Mouse (Mus musculus) fibroblast of lung, adult 2 months (primary cell): ENCODE measurements around the gene Btnl1.

Source experiments
- DNase-seq: peaks from one replicate; pipeline ENCODE4 v3.0.0-alpha.2; 2011; ENCODE audit warnings: low read depth

The Btnl1 gene

DNA sequence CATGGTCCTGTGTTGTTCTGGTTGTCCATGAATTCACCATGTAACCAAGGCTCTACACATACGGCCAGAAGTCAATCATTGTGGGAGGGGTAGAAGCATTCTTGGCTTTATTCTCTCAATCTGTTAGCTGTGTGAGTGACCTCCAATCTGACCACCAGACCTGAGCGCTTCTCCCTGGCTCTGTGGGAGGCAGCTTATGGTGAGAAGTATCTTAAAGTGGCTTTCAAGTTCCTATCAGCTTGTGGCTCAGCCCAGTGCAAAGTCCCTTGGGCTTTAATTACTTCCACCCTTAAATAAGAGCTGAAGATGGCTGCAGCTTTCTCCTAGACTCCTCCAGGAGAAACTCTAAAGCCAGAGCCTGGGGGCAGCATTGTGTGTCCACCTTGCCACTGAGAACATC lies at the start of gene Btnl1:
Btnl1 (plus strand) TSS at position 286 of the 400 bp plus-strand sequence.
- no peak for DNase-seq

DNA sequence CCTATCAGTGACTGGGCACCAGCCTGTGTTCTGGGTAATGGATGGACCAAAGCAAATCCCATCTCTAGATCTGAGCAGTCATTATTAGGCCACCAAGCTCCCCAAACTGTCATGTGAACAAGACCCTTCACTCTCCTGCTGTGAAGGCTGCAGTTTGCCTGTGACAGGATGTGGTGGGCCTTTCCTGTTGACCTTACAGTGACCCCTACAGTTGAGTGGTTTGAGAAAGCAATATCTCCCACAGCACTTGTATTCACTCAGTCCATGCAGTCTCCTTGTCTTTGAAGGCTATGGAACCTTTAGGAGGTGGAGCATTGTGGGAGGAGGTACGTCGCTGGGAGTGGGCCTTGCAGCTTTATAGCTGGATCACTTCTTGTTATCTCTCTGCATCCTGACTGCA lies 47.1 kb upstream of the Btnl1 start:
- DNase-seq = no peak

DNA sequence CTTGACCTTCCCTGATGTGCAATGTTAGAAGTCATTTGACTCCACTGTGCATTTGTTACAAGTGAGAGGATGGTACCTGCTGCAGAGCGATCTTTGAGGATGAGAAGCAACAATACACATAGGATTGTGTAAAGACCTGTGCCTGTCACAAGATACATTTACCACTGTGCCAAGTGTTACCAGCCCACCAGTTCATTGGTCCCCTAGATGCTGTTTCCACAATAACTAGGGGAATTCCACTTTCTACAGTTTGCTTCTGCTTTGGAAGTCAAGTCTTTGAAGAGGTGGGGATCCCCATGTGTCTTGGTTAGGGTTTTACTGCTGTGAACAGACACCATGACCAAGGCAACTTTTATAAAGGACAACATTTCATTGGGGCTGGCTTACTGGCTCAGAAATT lies 45.7 kb upstream of the Btnl1 start:
- no peak for DNase-seq

DNA sequence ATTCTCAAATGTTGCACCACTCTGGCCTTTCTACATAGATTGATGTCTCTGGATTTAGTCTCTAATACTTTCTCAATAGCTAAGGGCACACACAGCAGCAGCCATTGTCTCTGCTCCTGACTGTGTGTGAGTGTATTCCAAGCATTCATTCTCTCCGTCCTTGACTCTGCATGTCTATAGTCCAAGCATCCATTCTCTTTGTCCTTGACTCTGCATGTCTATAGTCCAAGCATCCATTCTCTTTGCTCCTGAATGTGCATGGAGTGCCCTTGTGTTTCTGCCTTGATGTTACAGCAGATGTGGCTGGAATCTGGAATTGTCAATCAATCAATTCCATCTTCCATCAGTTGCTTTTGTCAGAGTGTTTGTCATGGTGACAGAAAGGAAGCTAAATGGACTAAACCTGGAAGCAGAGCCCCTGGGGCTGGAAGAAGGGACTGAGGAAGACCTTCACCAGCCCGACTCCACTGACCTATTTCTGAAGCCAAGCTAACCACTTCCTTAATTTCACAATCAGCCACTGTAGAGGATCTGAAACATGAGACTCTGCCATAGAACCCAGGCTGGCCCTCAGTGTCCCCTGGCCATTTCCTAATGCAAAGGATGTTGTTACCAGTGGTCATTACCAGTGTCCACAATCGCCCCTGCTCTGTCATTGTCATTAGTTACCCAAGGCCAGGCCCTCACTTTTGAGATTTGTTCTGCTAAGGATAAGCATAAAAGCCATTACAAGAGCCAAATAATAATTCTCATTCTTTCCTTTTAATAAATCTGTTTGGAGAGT lies 36.1 kb upstream of the Btnl1 start:
- DNase-seq = no peak

DNA sequence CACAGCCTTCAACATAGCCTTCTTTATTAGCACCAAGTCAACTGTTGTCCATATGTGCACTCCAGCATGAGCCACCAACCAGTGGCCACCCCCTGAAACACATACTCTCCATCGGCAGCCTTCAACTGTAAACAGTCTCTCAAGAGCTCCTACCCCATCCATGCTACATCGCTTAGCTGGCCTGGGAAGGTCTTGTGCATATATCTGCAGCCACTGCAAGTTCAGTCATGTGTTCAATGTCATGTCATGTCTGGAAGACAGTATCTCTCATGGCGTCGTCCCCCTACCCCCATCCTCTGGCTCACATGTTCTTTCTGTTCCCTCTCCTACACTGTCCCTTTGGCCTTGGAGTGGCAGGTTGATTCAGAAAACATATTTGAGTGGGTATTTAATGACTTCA lies 32.0 kb upstream of the Btnl1 start:
- no peak for DNase-seq

DNA sequence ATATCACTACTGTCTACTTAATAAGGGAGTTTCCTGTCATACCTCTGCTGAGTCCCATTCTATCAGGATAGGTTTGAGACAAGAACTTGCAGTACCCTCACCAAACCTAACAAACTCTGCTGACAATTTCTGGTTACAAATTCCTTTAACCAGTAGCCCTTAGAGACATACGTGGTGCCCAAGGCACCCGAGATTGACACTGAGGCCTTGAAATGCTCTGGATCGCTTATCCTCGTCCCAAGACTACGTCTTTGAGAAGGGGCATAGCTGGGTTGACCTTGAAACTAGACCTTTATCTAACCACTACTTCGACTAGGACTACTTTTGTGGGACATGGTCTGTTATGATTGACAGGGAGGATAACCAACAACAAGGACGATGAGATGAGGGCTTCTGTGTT lies 31.4 kb upstream of the Btnl1 start:
- DNase-seq = no peak

DNA sequence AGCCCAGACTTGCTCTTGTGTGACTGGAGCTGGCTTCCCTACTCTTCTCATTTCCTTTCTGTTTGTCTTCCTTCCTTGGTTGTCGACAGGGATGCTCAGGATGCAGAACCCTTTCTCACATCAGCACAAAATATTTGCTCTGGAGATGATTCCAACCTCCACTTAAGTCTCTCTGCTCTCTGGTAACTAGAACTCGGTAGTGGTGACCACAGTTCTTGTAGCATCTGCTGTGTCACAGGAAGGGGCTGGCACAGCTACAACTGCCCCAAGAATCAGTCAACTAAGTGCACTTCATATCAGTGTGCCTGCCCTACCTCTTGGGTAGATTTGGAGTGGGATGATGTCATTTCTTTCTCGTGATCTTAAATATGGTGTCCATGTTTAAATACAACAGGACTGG lies 30.9 kb upstream of the Btnl1 start:
- DNase-seq = no peak

DNA sequence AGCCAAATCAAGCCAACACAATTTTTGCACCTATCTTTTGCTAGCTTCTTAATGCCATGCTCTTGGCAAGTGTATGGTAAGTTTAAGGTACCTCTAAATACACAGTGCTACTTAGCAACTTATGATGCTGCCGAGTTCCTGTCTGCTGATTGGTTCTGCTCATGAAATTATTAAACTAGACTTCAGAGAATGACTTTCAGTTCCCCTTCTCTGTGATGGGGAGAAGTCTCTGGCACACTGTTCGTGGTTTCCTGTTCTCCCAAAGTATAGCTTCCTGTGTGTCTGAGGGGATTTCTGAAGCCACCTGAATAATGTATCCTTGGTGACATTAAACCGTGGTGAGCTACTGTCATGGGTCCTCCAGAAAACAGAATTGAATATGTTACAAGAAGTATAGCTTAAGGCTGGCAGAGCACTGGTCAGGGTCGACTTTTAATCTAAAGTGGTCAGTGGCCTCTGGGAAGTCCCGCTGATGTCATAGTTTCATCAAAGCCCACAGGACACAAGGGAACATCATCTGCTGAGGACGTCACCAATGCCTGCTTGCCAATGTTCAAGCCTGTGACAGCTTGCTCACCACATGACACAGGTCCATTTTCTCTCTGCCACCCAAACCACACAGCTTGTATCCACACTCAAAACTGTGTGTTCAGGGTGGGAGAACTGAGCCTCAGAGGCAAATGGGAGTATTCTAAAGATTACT lies 29.2 kb upstream of the Btnl1 start:
- peak; percentile 14 for DNase-seq

DNA sequence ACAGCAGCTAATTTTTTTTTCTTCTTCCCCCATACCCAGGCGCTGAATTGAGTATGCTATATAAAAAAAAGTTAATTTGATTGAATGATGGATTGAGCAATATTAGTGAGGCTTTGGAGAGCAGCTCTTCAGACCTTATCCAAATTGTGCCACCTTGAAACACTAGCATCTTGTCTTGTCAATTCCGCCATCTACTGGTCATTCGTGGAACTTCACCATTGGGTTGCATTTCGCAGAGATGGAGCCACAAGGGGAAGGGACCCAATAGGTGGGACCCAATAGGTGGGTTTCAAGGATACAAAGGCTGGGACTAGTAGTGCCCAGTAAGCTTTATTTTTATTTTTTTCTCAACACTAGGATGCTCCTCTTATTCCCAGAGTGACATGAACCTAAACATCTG lies 27.5 kb upstream of the Btnl1 start:
- DNase-seq = peak; percentile 21

DNA sequence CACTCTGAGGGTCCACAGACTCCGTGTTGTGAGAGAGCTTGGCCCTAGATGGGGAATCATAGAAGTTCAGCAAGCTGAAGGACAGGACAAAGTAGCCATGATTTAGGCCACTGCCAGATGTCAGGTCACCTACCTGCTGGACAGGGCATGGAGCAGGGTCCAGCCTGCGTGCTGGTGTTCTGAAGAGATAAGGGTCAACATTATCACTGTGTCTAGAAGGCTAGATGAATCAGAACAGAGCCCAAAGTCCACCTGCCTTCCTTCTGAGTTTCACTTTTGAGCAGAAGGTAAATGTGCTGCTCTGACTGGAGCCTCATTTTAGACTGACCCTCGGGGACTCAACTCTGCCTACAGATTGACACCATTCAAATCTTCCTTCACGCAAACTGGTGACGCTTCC lies 22.4 kb upstream of the Btnl1 start, which contains the start of gene Btnl2:
Btnl2 (plus strand) TSS at position 284 of the 400 bp plus-strand sequence.
- DNase-seq = no peak

DNA sequence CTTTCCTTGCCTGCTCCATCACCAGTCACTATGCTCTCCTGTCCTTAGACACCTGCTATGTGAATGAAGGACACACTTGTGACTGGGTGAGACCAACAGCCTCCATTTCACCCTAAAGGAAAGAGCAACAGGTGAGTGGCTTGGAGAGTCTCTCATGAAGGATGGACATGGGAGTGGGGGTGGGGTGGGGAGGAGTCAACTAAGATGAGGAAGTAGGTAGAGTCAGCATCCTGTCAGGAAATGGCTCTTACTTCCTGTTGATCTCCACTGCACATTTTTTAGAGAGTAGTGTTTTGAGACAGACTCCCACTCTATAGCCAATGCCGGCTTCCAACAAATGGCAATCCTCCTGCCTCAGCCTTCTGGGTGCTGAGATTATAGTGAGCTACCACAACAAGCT lies 22.0 kb upstream of the Btnl1 start:
- no peak for DNase-seq

DNA sequence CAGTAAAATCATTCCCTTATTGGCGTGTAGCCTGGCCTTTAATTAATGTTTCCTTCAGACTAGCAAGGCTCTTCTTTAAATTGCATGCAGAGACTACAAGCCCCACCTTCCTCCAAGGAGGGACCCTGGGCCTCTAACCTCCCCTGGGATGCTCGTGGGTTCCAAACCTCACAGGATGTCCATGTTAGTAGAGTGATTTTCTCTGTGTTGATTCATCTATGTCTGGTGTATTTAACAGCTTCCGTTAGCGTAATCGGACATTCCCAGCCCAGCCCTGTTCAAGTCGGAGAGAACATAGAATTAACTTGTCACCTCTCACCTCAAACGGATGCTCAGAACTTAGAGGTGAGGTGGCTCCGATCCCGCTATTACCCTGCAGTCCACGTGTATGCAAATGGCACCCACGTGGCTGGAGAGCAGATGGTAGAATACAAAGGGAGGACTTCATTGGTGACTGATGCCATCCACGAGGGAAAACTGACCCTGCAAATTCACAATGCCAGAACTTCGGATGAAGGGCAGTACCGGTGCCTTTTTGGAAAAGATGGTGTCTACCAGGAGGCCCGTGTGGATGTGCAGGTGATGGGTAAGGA lies 13.9 kb upstream of the Btnl1 start:
- no peak for DNase-seq

DNA sequence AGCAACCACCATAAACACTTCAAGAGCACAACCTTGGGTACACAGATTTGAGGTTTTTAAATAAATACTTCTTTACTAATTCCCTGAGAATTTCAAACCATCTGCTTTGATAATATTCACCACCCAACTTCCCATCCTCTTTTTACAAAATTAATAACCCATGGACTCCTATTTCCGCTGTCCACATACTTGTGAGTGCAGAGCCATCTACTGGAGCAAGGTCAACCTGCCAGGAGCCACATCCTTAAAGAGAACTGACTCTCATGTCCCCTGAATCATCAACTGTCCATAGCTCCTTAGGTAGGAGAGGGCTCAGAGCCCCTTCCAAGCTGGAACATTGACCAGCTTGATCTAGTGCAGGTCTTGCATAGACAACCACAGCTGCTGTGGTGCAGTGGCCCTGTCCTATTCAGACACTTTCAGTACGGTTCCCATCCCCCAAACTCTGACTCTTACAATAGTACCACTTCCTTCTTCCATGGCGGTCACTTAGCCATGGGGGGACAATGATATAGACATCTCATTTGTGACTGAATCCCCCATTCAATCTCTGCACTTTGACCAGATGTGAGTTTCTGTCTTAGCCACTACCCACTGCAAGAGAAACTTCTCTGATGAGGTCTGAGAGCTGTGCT lies 13.1 kb upstream of the Btnl1 start:
- no peak for DNase-seq

DNA sequence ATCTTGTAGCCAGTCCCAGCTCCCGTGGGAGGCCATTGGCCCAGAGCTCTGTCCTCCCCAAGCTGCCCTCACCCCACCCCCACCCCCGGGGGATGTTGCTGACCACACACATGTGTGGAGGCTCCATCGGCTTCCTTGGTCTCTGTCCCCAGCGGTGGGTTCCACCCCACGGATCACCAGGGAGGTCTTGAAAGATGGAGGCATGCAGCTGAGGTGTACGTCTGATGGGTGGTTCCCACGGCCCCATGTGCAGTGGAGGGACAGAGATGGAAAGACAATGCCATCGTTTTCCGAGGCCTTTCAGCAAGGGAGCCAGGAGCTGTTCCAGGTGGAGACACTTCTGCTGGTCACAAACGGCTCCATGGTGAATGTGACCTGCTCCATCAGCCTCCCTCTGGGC lies 11.9 kb upstream of the Btnl1 start:
- DNase-seq = no peak

DNA sequence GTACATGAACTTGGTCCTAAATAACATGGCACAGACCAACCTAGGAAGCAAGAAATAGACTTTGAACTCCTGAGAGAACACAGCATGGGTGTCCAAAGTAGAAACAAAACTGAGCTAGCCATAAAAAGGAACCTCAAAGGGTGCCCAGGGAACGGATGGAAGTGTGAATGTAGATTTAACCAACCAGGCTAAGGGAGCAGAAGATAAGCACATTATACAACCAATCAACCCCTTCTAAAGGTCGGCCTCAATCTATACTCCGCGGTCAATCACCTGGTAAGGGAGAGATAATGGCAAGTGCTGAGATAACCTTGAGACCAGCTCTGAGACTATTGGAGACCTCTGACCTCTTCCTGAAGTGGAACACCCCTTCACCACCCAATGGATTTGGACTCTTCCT lies 6.4 kb upstream of the Btnl1 start:
- no peak for DNase-seq

DNA sequence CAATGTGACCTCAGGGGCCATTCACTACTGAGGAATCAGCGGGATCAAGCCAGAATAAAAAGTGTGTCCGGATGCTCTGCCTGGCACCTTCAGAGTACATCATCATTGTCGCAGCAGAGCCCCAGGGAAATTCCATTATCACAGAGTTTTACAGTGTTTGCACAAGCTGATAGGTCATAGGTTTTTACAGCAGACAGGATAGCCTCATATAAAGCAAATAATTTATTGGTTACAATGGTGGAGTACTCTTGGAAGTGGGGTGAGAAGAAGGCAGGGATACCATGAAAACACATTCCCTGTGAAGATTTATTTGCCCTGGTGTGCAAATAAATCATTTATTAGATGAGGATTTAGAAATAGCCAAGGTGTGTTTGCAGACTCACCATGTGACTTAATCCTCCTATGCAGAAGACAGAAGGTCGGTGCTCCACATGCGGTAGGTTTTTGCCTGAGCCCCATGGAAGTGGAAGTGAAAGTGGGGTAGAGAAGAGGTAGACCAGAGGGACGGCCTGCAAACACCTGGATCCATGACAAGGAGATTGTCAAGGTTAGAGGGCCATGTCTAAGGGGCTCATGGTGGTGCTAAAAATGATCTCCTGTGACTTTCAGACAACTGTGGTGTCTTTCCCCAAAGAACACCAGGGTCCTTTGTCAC lies 3.8 kb upstream of the Btnl1 start:
- no peak for DNase-seq

DNA sequence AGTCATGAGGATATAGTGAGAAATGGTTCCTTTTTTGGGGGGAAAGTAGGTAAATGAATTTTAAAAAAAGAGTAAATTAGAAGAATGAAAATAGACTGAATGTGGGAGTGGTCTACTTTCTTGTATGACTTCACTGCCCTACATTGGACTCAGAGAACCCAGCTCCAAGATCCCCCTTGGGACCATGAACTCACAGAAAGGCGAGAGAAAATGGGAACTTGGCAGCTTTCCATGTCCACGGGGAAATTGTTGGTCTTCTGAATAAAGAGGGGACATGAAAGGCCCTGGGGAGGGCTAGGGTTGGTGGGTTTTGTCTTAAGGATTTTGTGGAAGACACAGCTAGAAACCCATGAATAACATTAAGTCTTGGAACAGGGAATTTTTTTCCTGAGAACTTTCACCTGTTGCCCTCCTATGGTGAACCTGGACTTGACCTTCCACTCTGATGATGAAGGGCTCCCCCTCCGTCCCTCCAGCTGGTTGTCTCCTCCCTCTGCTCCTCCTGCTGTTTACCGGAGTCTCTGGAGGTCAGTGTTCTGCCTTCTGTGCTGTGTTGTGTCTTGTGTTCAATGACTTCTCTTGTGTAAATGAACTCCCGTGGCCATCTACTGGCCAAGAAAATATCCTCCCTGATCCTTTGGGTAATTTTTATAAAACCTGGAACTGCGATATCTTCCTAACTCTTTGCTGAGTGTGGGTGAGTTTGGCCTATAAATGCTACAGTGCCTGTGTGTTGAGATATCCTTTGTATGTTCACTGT lies 698 bp downstream of the Btnl1 start:
- DNase-seq = no peak

DNA sequence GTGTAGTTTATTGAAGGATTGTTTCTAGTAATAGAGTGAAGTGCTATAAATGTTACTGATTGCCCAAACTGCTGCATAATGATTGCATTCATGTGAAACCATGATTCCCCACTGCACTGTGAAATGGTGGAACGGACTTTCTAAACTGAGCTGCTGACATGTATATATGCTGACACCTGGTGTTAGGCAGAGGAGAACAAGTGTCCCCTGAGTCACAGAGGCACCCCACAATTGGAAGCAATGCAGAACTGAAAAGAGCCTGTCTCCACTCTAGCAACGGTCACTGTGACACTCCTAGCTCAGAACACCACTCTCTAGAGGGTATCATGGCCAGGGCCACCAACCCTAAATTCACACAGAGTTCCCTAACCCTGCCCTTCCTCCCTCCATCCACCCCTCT lies 1.8 kb downstream of the Btnl1 start:
- no peak for DNase-seq

DNA sequence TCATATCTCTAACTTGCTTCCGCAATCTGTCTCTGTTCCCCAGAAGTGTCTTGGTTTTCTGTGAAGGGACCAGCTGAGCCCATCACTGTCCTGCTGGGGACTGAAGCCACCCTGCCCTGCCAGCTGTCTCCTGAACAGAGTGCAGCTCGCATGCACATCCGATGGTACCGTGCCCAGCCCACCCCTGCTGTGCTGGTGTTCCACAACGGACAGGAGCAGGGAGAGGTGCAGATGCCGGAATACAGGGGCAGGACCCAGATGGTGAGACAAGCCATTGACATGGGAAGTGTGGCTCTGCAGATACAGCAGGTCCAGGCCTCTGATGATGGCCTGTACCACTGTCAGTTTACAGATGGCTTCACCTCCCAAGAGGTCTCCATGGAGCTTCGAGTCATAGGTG lies 2.5 kb downstream of the Btnl1 start:
- no peak for DNase-seq

DNA sequence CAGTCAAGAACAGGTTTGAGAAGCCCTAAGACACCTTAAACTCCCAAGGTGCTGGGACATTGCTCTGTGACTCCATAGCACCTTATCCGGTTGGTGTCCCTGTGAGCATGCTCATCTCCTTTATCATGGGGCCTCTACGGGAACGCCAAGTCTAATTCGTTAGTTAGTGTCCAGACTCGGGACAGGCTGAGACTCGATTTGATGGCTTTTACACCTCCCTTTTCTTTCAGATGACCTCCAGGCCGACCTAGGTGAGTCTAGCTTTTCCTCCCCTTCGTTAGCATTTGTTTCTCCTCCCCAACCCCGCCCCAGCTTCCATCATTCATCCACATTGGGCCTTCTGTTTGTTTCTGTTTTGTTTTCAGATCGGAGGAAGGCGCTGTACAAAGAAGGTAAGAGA lies 4.9 kb downstream of the Btnl1 start:
- DNase-seq = no peak

DNA sequence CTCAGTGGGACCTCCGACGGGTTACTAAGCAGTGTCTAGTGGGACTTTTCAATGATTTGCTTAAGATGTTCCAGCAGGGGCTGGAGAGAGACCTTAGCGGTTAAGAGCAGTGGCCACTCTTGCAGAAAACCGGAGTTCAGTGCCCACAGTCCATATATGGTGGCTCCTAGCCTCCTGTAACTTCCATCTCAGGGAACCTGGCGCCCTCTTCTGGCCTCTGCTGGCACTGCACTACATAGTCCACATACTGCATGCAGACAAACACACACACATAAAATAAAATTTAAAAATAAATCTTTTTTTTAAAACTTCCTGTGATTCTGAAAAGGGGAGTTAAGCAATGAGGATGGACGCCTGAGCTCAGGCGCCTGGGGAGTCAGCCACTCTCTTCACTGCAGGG lies 6.3 kb downstream of the Btnl1 start:
- no peak for DNase-seq

DNA sequence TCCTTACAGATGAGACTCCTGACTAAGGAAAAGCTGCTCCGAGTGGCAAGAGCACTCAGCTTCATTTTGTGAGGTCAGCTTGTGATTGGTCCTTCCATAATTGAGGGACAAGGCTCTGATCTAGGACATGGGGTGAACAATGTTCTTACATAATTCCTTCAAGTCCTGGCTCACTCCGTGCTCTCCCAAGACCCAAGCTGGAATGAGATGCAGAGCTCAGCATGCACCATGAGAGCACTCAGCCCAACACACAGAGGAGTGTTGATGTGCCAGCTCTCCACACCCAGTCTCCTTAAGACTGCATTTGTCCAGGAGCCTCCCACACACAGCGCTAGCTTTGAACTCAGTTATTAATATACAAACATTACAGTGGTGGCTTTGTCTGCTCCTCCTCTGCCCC lies 7.8 kb downstream of the Btnl1 start:
- DNase-seq = no peak
